Mouse (Mus musculus): ENCODE measurements around the gene Gm10147.
"Not testable (repeated sequence)": the region's sequence is repeated elsewhere in the genome, so short reads cannot be mapped to it uniquely, and the experiment has no call there.

Gm10147 gene

GRCm38 (mm10) chrX:28607742-28608141 is at the start of gene Gm10147:
Gene Gm10147, minus strand, starts transcription at chrX:28607842.
- in situ Hi-C loops (cut with MboI, MseI) = not testable (repeated sequence)

Measured in T-helper 1 cell (primary cell).